Mouse (Mus musculus) midbrain, postnatal 0 days (tissue): ENCODE measurements around the gene Fbxl8. TPM values are rescaled to one million over a fixed set of nuclear protein-coding genes. Genes with fewer than 3 reads are reported as not detected.

Source experiments
- ATAC-seq: fragments of 200-750 bp; cut with Nextera tagmentation; 2 replicates; pipeline ENCODE4 v1.8.0; 2017; ENCODE audit warnings: moderate number of reproducible peaks, mild to moderate bottlenecking, moderate TSS enrichment, moderate library complexity; ENCODE audit not compliant: low FRiP score
- DNase-seq: peaks from one replicate; pipeline ENCODE4 v3.0.0-alpha.2; 2015; ENCODE audit warnings: low spot score
- H3K27ac ChIP-seq: fragments of 300-500 bp; sonication (generic); 2 replicates; pipeline ENCODE4 v1.5.1; 2014; ENCODE audit warnings: low read depth, mild to moderate bottlenecking, low read length, mixed read lengths
- H3K27me3 ChIP-seq: fragments of 300-500 bp; sonication (generic); 2 replicates; pipeline ENCODE4 v1.6.1; 2014; ENCODE audit warnings: low read length, control low read depth, mixed read lengths; ENCODE audit not compliant: insufficient read depth
- H3K36me3 ChIP-seq: fragments of 300-500 bp; sonication (generic); 2 replicates; pipeline ENCODE4 v1.6.1; 2014; ENCODE audit warnings: low read length, control low read depth, mixed read lengths; ENCODE audit not compliant: insufficient read depth
- H3K4me1 ChIP-seq: fragments of 300-500 bp; sonication (generic); 2 replicates; pipeline ENCODE4 v1.6.1; 2014; ENCODE audit warnings: mild to moderate bottlenecking, control low read depth, antibody characterized with exemption, low read length, mixed read lengths; ENCODE audit not compliant: insufficient read depth
- H3K4me2 ChIP-seq: fragments of 300-500 bp; sonication (generic); 2 replicates; pipeline ENCODE4 v1.6.1; 2014; ENCODE audit warnings: low read depth, mild to moderate bottlenecking, low read length, mixed read lengths; ENCODE audit not compliant: poor library complexity, severe bottlenecking
- H3K4me3 ChIP-seq: fragments of 300-500 bp; sonication (generic); 2 replicates; pipeline ENCODE4 v1.5.1; 2014; ENCODE audit warnings: low read depth, mild to moderate bottlenecking, low read length, moderate library complexity
- H3K9ac ChIP-seq: fragments of 300-500 bp; sonication (generic); replicated peaks from 2 replicates; pipeline ENCODE4 v1.6.1; 2014; ENCODE audit warnings: mild to moderate bottlenecking, low read length, moderate library complexity, mixed read lengths; ENCODE audit not compliant: poor library complexity, severe bottlenecking
- H3K9me3 ChIP-seq: fragments of 300-500 bp; sonication (generic); 2 replicates; pipeline ENCODE4 v1.6.1; 2016; ENCODE audit warnings: low read length, control low read depth
- CTCF ChIP-seq: IDR thresholded peaks from 2 replicates; pipeline ENCODE4 v1.5.1; 2016; ENCODE audit warnings: antibody characterized with exemption, mild to moderate bottlenecking
- WGBS: fragments of 180-500 bp; shearing (Covaris S2); extraction: QIAGEN DNeasy Blood & Tissue Kit; methylation state at CpG from one replicate; pipeline ENCODE4 v1.1.7; 2014; 5-methylcytosine and 5-hydroxymethylcytosine counted together
- polyA plus RNA-seq: library from polyadenylated mRNA; unstranded; fragments of >200 nt; fragmentation: Nextera tagmentation; extraction: Ambion mirVana; gene quantifications from 2 replicates; pipeline ENCODE4 v1.2.1, GENCODE M21; 2015
- total RNA-seq: library from RNA; depleted of rRNA; stranded (reverse); fragments of >200 nt; gene quantifications from 2 replicates; pipeline ENCODE4 v1.2.3, GENCODE M21; 2014

Fbxl8 gene
- total and polyA plus RNA-seq, 2 experiments from 2014 or later, result 0.77 to 0.83 TPM

DNA sequence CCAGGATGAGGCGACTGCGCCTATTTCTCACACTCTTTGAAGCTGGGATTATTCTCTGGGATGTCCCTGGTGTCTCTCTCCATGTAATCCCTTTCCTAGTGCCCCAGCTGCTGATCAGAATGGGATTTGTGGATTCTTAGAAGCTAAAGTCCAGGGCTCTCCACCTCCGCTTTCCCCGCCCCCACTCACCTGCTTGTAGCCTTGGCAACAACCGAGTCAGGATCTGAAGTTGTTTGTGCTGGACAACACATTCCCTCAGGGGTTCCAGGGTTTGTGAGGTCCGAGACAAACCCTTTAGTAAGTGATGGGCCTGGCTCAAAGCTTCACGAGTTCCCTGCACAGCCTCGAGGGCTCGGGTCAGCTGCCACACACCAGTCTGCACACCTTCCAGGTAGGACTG is 30.3 kb downstream of the Fbxl8 start:
- Histone ChIP-seq H3K36me3 (0 out of 2 replicates have a peak, but pooled peaks cover 3% of the 10 kb centered on the region), H3K27me3 (no peaks in the 10 kb centered on the region), H3K4me2 (no peak overlapping the region), H3K27ac (no peak overlapping the region), H3K4me3 (no peak overlapping the region), H3K9ac (no peak overlapping the region), H3K4me1 (peaks cover 15% of the 10 kb centered on the region; the same call in 1 of the 2 replicates), H3K9me3 (no peaks in the 10 kb centered on the region)
- DNase-seq (no peak), ATAC-seq (no peak)
- no peak for TF ChIP-seq CTCF
- WGBS, result 54% methylated on average over 9 of the region's 9 CpGs

DNA sequence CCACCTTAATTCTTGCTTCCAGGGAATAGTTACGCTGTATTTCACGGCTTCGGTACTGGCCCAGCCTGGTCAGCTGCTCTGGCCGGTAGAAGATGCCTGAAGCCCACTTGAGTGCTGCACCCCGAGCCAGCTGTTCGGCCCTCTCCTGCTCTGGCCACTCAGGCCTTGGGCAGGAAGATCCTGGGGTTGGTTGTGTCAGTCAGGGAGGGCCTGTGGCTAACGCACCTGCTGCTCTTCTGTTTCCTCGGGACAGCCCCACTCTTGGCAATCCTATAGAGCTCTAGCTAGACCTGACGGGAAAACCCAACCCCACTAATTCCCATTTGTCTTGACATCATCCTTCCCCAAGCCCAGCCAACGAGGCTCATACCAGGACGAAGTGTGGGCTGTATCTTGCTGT is 30.8 kb downstream of the Fbxl8 start:
- Histone ChIP-seq H3K27me3 (no peaks in the 10 kb centered on the region), H3K9me3 (no peaks in the 10 kb centered on the region), H3K4me1 (peaks cover 11% of the 10 kb centered on the region; the same call in 1 of the 2 replicates), H3K36me3 (peaks cover 8% of the 10 kb centered on the region), H3K9ac (no peak overlapping the region), H3K27ac (no peak overlapping the region), H3K4me2 (no peak overlapping the region), H3K4me3 (no peak overlapping the region)
- 64% methylated on average over 11 of the region's 11 CpGs for WGBS
- DNase-seq (no peak), ATAC-seq (no peak)
- TF ChIP-seq CTCF, result no peak

- H3K9ac ChIP-seq, result no peak within 1 kb of the TSS
- no peaks in the 10 kb centered on the region for H3K9me3 ChIP-seq
- TF ChIP-seq CTCF, result no peak
- H3K4me1 ChIP-seq, result peaks cover 9% of the 10 kb centered on the region; the same call in 1 of the 2 replicates
- ATAC-seq, result no peak
- H3K36me3 ChIP-seq, result peaks cover 12% of the 10 kb centered on the region
- DNase-seq, result no peak
- H3K27ac ChIP-seq, result no peak within 1 kb of the TSS
- H3K27me3 ChIP-seq, result no peaks in the 10 kb centered on the region
- no peak within 1 kb of the TSS for H3K4me3 ChIP-seq
- WGBS, result 53% methylated on average over 11 of the region's 11 CpGs
- H3K4me2 ChIP-seq, result peak within 1 kb of the TSS; percentile 96; the same call in 1 of the 2 replicates
Observed at GRCm38 (mm10) chr8:105295895-105296573, 31.6 kb downstream of the Fbxl8 start, which contains the start of gene Exoc3l. Gene Exoc3l, minus strand, starts transcription at chr8:105296101.

DNA sequence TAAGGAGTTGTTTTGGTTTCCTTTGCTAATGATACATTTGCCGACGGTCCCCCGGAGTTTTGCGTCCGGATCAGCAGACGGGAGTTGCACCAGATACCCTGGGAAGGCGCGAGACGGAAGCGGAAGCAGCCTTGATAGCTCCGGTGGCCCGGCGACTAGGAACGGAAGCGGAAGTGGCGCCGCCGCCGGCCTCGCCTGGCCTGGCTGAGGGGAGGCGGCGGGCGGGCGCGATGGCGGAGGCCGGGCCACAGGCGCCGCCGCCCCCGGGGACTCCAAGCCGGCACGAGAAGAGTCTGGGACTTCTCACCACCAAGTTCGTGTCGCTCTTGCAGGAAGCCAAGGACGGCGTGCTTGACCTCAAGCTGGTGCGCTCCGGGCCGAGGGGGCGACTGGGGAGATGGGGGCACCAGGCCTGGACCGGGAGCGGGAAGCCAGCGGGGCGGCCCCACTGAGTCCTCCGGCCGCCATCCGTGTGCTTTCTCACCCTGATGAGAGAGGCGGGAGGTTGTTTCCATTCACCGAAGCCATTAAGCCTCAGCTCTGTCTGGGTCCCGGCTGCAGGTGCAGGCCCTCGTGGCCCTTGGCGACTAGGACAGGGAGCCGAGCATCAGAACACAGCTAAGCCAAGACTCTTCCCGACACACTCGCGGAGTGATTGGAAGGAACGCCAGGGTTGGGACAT is 33.2 kb downstream of the Fbxl8 start, which contains the start of gene E2f4:
TSS of gene E2f4 (plus strand) at position 153 of the 682 bp plus-strand sequence.
- WGBS, result under 1% methylated on average over 55 of the region's 58 CpGs
- H3K27me3 ChIP-seq, result no peaks in the 10 kb centered on the region
- peaks cover 24% of the 10 kb centered on the region for H3K36me3 ChIP-seq
- peak within 1 kb of the TSS; percentile 81 for H3K9ac ChIP-seq
- peak; percentile 84 for ATAC-seq
- peak within 1 kb of the TSS; percentile 96 for H3K4me2 ChIP-seq
- peak; percentile 95 for DNase-seq
- H3K9me3 ChIP-seq, result no peaks in the 10 kb centered on the region
- H3K27ac ChIP-seq, result peak within 1 kb of the TSS; percentile 70
- TF ChIP-seq CTCF, result no peak
- H3K4me1 ChIP-seq, result peaks cover 9% of the 10 kb centered on the region; the same call in 1 of the 2 replicates
- peak within 1 kb of the TSS; percentile 74 for H3K4me3 ChIP-seq

GRCm38 (mm10) chr8:105298351-105299252 is 34.2 kb downstream of the Fbxl8 start:
- Histone ChIP-seq H3K36me3 (peaks cover 28% of the 10 kb centered on the region), H3K27me3 (no peaks in the 10 kb centered on the region), H3K9me3 (no peaks in the 10 kb centered on the region), H3K27ac (0 out of 2 replicates have a peak overlapping the region, but pooled peaks have one; percentile 70), H3K9ac (peak overlapping the region; percentile 81), H3K4me2 (peak overlapping the region; percentile 96), H3K4me1 (peaks cover 9% of the 10 kb centered on the region; the same call in 1 of the 2 replicates), H3K4me3 (peak overlapping the region; percentile 74)
- TF ChIP-seq CTCF, result no peak
- DNase-seq (no peak), ATAC-seq (no peak)
- 67% methylated on average over 18 of the region's 18 CpGs for WGBS
